Mouse (Mus musculus) heart, postnatal 0 days (tissue): Measurements from ENCODE around the gene Bcam.
A peak's percentile ranks its signal among the peaks of the same experiment; 100 is the strongest.

Experiments
- CTCF ChIP-seq: IDR thresholded peaks from 2 replicates; pipeline ENCODE4 v1.5.1; 2016; ENCODE audit warnings: antibody characterized with exemption, control low read depth, low read depth
- EP300 ChIP-seq: IDR thresholded peaks from 2 replicates; pipeline ENCODE4 v1.6.1; 2016; ENCODE audit warnings: antibody characterized with exemption, low read depth

- TF ChIP-seq CTCF (peak; percentile 31; the same call in 1 of the 2 replicates), EP300 (no peak)
Observed at GRCm38 (mm10) chr7:19738771-19739170, 32.0 kb downstream of the Bcam start.
